Mouse (Mus musculus): ENCODE measurements at regions not wholly inside any gene's neighbourhood (a gene's known extent, or its start where the extent isn't known, plus 50 kb on each side); places are given as distances from the start of the nearest gene placed in this dataset.
A peak's percentile ranks its signal among the peaks of the same experiment; 100 is the strongest.
"Not testable (repeated sequence)": the region's sequence is repeated elsewhere in the genome, so short reads cannot be mapped to it uniquely, and the experiment has no call there.

DNA sequence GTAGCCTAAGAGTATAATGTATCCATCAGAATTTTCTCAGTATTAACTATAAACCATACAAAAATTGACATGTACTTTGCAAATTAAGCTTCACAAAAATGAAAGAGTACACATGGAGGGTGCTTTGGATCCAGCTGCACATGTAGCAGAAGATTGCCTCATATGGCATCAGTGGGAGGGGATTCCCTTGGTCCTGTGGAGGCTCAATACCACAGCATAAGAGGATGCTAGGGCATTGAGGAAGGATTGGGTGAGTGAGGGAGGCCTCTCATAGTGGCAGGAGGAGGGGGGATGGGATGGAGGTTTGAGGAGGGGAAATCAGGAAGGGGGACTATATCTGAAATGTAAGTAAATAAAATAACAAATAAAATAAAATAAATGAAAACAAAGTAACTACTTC is 301.7 kb upstream of the Cntn5 start:
- no peak for DNase-seq (ENCODE audit: low spot score in 2 of 2)

DNA sequence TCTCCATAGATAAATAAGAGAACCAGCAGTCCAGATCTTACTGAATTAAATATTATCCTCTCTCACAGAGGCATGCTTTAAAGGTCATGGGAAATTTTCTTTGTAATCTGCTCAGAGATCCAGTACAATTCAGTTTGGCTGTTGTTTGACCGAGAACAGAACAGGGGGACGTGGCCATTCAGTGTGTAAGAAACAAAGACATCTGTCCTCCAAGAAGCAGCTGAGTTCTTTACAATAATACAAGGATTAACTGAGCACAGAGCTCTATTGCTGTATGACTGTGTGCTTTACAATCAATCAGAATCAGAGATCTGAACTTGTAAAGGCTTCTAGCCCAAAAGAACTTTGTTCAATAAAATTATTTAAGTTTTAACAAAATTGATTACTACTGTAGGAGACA is 287.6 kb upstream of the Cntn5 start:
- no peak for DNase-seq (ENCODE audit: low spot score in 2 of 2)

DNA sequence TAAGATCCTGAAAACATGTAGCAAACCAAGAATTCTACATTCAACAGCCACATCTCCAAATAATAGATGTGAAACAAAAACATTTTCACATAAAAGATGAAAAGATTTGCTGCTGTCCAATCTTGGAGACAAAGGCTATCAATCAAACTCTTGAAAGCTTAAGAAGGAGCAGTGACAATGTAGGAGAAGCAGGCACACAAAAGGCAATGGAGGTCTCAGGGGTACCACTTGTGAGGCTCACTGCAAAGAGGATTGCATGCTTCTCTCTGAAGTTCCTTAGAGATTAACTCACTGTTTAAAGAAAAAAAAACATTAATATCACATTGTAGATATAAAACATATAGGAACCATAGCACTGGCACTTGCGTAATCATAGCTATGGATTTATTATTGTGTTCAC is 241.2 kb upstream of the Cntn5 start:
- no peak for DNase-seq (ENCODE audit: low spot score in 2 of 2)

DNA sequence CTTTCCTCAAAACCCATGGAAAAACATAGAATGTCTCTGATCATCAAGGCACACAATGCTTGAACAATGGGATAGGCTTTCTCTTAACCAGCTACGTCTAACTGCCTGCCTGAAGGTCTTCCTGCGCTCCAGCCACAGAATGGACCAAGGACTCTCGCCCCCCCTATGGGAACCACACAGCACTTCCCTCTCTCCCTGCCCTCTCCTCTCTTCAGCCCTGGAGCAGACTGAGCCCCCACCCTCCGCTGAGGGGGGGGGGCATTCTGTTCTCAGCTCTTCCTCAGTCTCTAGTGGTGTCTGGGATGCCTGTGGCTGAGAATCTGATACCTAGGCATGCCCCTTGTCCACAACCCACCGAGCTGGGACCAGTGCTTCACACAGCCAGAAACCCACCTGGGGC is 222.3 kb upstream of the Cntn5 start:
- DNase-seq (ENCODE audit: low spot score in 2 of 2): no peak

DNA sequence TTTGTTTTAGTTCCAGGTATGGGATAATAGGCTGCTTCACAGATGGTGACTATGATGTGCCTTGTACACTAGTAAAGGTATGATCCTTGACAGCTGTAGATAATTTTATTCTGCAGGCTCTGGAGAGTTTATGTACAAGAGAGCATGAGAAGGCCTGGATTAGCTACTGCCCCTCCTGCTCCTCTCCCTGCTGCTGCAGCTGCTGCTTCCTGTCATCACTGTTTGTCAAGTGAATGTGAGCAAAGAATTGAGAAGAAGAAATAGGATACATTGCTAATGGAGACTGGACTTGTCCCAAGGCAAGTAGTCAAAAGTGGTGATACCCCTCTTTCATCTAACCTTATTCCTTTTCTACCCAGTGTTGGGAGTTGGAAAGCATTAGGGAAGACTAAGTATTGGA is 214.6 kb upstream of the Cntn5 start:
- no peak for DNase-seq (ENCODE audit: low spot score in 2 of 2)

DNA sequence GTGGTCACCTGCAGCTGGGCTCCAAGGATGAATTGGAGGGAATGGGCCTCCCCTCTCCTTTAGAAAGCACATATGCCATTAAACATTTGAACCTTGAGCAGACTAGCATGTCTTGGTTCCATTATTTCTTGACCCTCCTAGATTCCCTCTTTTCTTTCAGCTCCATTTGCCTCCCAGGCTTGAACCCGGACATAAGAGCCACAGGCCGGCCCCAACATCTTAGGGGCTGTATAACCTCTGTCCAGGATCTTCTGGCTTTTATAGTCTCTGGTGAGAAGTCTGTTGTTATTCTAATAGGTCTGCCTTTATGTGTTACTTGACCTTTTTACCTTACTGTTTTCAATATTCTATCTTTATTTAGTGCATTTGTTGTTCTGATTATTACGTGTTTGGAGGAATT is 203.3 kb upstream of the Cntn5 start:
- DNase-seq (ENCODE audit: low spot score in 2 of 2): not testable (repeated sequence)

DNA sequence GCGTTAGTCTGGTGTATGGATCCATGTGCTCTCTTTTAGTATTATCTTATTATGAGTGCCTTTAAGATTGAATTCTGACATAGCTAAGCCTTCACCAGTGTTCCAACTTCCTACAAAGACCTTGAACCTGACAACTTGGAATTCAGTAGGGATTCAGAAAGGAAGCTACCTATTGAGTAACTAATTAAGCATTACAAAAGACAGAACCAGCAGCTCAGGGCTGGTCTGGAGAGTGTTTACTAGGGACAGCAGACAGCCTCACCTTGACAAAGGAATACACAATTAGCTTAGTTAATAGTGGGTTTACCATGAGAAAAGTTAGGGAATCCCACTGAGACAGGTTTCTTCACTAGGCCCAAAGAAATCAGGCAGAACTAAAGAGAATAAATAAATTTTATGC is 202.6 kb upstream of the Cntn5 start:
- DNase-seq (ENCODE audit: low spot score in 2 of 2): not testable (repeated sequence)

DNA sequence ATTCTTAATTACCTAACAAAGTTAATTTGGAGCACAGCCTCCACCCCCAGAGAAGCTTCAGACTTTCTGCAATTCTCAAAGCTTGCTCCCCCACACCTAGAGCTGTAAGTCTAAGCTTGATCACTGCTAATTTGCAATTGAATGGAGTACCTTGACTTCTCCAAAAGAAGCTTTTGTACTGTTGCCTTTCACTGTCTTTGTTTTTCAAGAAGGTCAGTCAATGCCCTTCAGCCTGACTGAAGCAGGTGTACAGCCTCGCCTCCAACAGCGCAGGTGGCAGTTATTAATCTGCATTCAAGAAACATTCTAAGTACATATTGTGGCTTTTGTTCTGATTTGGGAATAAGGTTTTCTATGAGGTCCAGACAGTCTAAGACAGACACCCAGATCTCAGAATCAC is 201.7 kb upstream of the Cntn5 start:
- no peak for DNase-seq (ENCODE audit: low spot score in 2 of 2)

DNA sequence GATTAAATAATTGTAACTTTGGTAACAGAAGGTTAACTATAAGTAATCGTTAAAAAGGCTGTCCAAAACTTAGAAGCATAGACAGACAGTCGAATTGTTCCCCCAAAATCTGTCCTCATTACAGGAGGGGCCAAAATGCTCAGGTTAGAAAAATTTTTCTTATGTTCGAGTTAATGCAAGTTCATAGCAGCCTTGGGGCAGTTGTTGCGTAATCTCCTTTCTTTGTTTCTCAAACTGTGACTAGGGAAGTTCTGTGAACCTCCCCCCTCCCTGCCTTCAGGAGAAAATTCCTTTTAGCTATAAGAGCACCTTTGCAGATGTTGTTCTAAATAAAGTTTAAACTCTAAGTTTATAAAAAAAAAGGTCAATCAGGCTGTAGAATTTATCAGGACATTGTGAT is 198.9 kb upstream of the Cntn5 start:
- no peak for DNase-seq (ENCODE audit: low spot score in 2 of 2)

DNA sequence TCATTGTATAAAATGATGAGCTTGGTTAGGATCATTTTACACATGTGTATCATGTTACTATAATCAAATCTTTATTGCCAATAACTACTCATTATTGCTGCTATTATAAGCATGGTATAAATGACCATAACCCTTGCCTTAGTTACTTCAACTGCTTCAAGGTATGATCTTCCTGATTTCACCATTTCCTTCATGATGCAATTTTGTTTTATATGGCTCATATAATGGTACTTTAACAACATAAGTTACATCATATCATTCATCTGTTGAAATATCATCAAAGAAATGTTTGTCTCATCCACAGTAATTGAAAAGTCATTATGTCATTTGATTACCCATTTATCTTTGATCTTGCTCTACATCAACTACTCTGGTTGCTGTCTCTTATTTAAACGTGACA is 188.3 kb upstream of the Cntn5 start:
- no peak for DNase-seq (ENCODE audit: low spot score in 2 of 2)

DNA sequence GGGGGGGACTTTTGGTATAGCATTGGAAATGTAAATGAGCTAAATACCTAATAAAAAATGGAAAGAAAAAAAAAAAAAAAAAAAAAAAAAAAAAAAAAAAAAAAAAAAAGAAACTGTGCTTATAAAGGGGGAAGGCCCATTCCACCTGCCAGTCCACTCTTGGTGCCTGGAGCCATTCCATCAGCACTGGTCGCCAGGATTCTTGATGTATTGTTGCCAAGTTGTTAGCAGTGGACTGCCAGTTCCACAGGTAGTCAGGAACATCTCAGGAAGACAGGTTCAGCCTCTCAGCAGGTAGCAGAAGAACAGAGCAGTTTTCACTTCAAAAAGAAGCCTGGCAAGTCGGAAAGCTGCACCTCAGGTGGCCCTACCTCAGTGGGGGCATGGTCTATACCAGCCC is 162.6 kb upstream of the Cntn5 start:
- not testable (repeated sequence) for DNase-seq (ENCODE audit: low spot score in 2 of 2)

DNA sequence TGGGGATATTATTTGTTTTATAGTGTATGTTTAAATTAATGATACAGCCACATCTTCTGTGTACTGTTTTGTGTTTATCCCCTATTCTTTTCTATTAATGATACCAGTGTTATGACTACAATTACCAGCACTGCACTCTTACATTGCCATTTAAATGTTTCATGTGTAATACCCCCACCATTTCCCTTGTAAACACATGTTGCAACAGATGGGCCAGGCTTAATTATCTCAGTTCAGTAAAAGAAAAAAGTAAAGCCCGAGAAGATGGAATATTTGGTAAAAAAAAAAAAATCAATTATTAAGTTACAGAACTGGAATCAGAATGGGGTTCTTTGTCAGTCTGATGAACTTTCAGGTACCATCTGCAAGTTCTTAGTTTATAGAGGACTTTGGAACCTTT is 158.3 kb upstream of the Cntn5 start:
- DNase-seq (ENCODE audit: low spot score in 2 of 2): peak in 1 of 2 experiments; percentile 61
